Mouse (Mus musculus): Measurements from ENCODE around the gene Kng2. TPM values are rescaled to one million over a fixed set of nuclear protein-coding genes. Genes with fewer than 3 reads are reported as not detected.
"Not testable (repeated sequence)": the region's sequence is repeated elsewhere in the genome, so short reads cannot be mapped to it uniquely, and the experiment has no call there.

The Kng2 gene
- total and polyA plus RNA-seq, 2 experiments from 2014 or later = 0.15 TPM; not detected in 1

DNA sequence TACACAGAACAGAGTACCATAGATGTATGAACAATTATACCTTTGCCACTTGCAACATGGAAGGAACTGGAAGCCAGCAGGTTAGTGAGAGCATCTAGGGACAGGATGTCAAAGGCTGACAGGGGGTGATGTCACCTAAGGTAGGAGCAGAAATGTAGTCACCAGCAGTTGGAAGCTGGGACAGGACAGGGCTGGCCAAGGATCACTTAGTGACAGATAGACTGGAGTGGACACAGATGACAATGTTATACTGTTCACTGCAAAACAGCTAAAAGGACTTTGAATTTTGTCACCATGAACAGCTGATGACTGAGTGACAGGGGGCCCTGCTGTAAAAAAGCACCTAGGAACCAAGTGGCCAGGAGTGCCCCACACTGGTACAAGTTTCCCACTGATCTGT is 2.7 kb downstream of the Kng2 start:
- no peak overlapping the region for H3K27ac ChIP-seq (ENCODE audit: low read depth)
- H3K27me3 ChIP-seq (ENCODE audit: control insufficient read depth, insufficient read depth, low read length) = no peaks in the 10 kb centered on the region
- no peaks in the 10 kb centered on the region for H3K9me3 ChIP-seq (replicated peaks; ENCODE audit: control insufficient read depth, low read length)
- DNase-seq (ENCODE audit: low spot score) (no peak), ATAC-seq (ENCODE audit: insufficient read depth, low read depth) (no peak)
- TF ChIP-seq CTCF (IDR thresholded peaks at IDR 0.05; ENCODE audit: low read depth) = no peak
- TF ChIP-seq EP300 (IDR thresholded peaks at IDR 0.05; ENCODE audit: low read depth) = no peak
- no peak overlapping the region for H3K4me2 ChIP-seq (ENCODE audit: low read depth, low read length)
- H3K4me3 ChIP-seq (ENCODE audit: low read depth, low read length) = no peak overlapping the region
- no peak overlapping the region for H3K9ac ChIP-seq (replicated peaks; ENCODE audit: low read depth, low read length)
- H3K4me1 ChIP-seq (ENCODE audit: control insufficient read depth, insufficient read depth) = no peaks in the 10 kb centered on the region
- H3K36me3 ChIP-seq (replicated peaks; ENCODE audit: control insufficient read depth, insufficient read depth, low read length) = no peaks in the 10 kb centered on the region

GRCm38 (mm10) chr16:23025111-23025510 is 4.2 kb downstream of the Kng2 start:
- no peak overlapping the region for H3K27ac ChIP-seq (ENCODE audit: low read depth)
- WGBS = 60% methylated on average over 6 of the region's 6 CpGs
- H3K9ac ChIP-seq (replicated peaks; ENCODE audit: low read depth, low read length) = no peak overlapping the region
- TF ChIP-seq EP300 (IDR thresholded peaks at IDR 0.05; ENCODE audit: low read depth) = no peak
- TF ChIP-seq CTCF (IDR thresholded peaks at IDR 0.05; ENCODE audit: low read depth) = no peak
- no peak overlapping the region for H3K4me3 ChIP-seq (ENCODE audit: low read depth, low read length)
- DNase-seq (ENCODE audit: low spot score) = no peak
- H3K4me1 ChIP-seq (ENCODE audit: control insufficient read depth, insufficient read depth) = no peaks in the 10 kb centered on the region
- H3K36me3 ChIP-seq (replicated peaks; ENCODE audit: control insufficient read depth, insufficient read depth, low read length) = no peaks in the 10 kb centered on the region
- no peaks in the 10 kb centered on the region for H3K27me3 ChIP-seq (ENCODE audit: control insufficient read depth, insufficient read depth, low read length)
- H3K4me2 ChIP-seq (ENCODE audit: low read depth, low read length) = no peak overlapping the region
- no peaks in the 10 kb centered on the region for H3K9me3 ChIP-seq (replicated peaks; ENCODE audit: control insufficient read depth, low read length)
- ATAC-seq (ENCODE audit: insufficient read depth, low read depth) = no peak

GRCm38 (mm10) chr16:23020571-23020970 is 8.7 kb downstream of the Kng2 start:
- not testable (repeated sequence) for H3K36me3 ChIP-seq (replicated peaks; ENCODE audit: control insufficient read depth, insufficient read depth, low read length); H3K9me3 ChIP-seq (replicated peaks; ENCODE audit: control insufficient read depth, low read length); H3K27me3 ChIP-seq (ENCODE audit: control insufficient read depth, insufficient read depth, low read length); H3K4me1 ChIP-seq (ENCODE audit: control insufficient read depth, insufficient read depth); H3K9ac ChIP-seq (replicated peaks; ENCODE audit: low read depth, low read length); ATAC-seq (ENCODE audit: insufficient read depth, low read depth); H3K4me2 ChIP-seq (ENCODE audit: low read depth, low read length); H3K27ac ChIP-seq (ENCODE audit: low read depth); DNase-seq (ENCODE audit: low spot score); H3K4me3 ChIP-seq (ENCODE audit: low read depth, low read length)
- WGBS = 63% methylated on average over 1 of the region's 1 CpGs

GRCm38 (mm10) chr16:23014645-23015044 is 14.6 kb downstream of the Kng2 start:
- H3K9ac ChIP-seq (replicated peaks; ENCODE audit: low read depth, low read length); H3K4me1 ChIP-seq (ENCODE audit: control insufficient read depth, insufficient read depth); H3K9me3 ChIP-seq (replicated peaks; ENCODE audit: control insufficient read depth, low read length); H3K4me3 ChIP-seq (ENCODE audit: low read depth, low read length); H3K4me2 ChIP-seq (ENCODE audit: low read depth, low read length); H3K36me3 ChIP-seq (replicated peaks; ENCODE audit: control insufficient read depth, insufficient read depth, low read length); H3K27me3 ChIP-seq (ENCODE audit: control insufficient read depth, insufficient read depth, low read length); ATAC-seq (ENCODE audit: insufficient read depth, low read depth); H3K27ac ChIP-seq (ENCODE audit: low read depth); DNase-seq (ENCODE audit: low spot score): not testable (repeated sequence)
- WGBS = 86% methylated on average over 8 of the region's 8 CpGs

- not testable (repeated sequence) for H3K36me3 ChIP-seq (replicated peaks; ENCODE audit: control insufficient read depth, insufficient read depth, low read length); DNase-seq (ENCODE audit: low spot score); H3K27me3 ChIP-seq (ENCODE audit: control insufficient read depth, insufficient read depth, low read length); ATAC-seq (ENCODE audit: insufficient read depth, low read depth); H3K4me3 ChIP-seq (ENCODE audit: low read depth, low read length); H3K9ac ChIP-seq (replicated peaks; ENCODE audit: low read depth, low read length); H3K4me1 ChIP-seq (ENCODE audit: control insufficient read depth, insufficient read depth); H3K27ac ChIP-seq (ENCODE audit: low read depth); H3K4me2 ChIP-seq (ENCODE audit: low read depth, low read length); H3K9me3 ChIP-seq (replicated peaks; ENCODE audit: control insufficient read depth, low read length)
- 63% methylated on average over 2 of the region's 2 CpGs for WGBS
Observed at GRCm38 (mm10) chr16:23013786-23014185, 15.5 kb downstream of the Kng2 start.

DNA sequence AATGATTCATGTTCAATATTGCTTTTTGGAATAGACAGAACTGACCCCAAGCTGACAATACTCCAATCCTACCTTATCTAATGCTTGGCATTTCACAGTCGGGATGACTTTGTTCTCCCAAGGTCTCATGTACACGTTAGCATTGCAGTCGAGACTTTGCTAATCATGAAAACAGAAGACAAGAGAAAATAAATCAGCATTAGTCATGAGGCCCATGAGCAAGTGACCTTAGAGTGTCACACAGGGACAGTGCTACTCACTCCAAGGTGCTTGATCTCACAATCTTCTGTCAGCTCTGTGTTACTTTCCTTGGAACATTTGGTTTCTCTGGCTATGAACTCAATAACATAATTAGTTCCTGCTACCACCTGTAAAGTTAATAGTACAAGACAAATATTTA is 32.3 kb downstream of the Kng2 start:
- H3K4me1 ChIP-seq (ENCODE audit: control insufficient read depth, insufficient read depth); H3K9me3 ChIP-seq (replicated peaks; ENCODE audit: control insufficient read depth, low read length); H3K9ac ChIP-seq (replicated peaks; ENCODE audit: low read depth, low read length); H3K27ac ChIP-seq (ENCODE audit: low read depth); H3K4me2 ChIP-seq (ENCODE audit: low read depth, low read length); H3K36me3 ChIP-seq (replicated peaks; ENCODE audit: control insufficient read depth, insufficient read depth, low read length); ATAC-seq (ENCODE audit: insufficient read depth, low read depth); DNase-seq (ENCODE audit: low spot score); H3K4me3 ChIP-seq (ENCODE audit: low read depth, low read length); H3K27me3 ChIP-seq (ENCODE audit: control insufficient read depth, insufficient read depth, low read length): not testable (repeated sequence)
- 55% methylated on average over 3 of the region's 3 CpGs for WGBS

Measured in heart, postnatal 0 days (tissue).